8 mouse cellular contexts compared by ENCODE assay signal in genomic region chr2:34526527-34527371, GRCm38 (mm10).
DNase-seq lines count a peak whose midpoint lies in the region; ATAC-seq and TF ChIP-seq lines count a peak whose summit lies in the region.

No protein-coding gene starts in this region.

- no peaks in the 10 kb centered on the region for H3K4me1 ChIP-seq in midbrain, embryonic 11.5 days (ENCODE audit: control insufficient read depth, insufficient read depth, low read length)
- H3K4me1 ChIP-seq in midbrain, embryonic 10.5 days = peaks cover 6% of the 10 kb centered on the region
- no peaks in the 10 kb centered on the region for H3K4me1 ChIP-seq in embryonic facial prominence, embryonic 11.5 days (ENCODE audit: control insufficient read depth, insufficient read depth, low read length)

- ATAC-seq in midbrain, embryonic 11.5 days (ENCODE audit: low FRiP score) = no peak
- ATAC-seq in embryonic facial prominence, embryonic 11.5 days (replicated peaks; ENCODE audit: insufficient number of reproducible peaks, low FRiP score, low TSS enrichment, low read depth) = no peak

- no peak overlapping the region for H3K27ac ChIP-seq in midbrain, embryonic 11.5 days (ENCODE audit: low read depth, low read length)
- no peak overlapping the region for H3K27ac ChIP-seq in midbrain, embryonic 10.5 days (replicated peaks)
- no peak overlapping the region; the same call in 1 of the 2 replicates for H3K27ac ChIP-seq in embryonic facial prominence, embryonic 11.5 days (replicated peaks; ENCODE audit: low read depth, low read length)
- H3K27ac ChIP-seq in left cerebral cortex, adult 2 months = no peak overlapping the region

- peak; percentile 66 for DNase-seq in midbrain, embryonic 11.5 days (ENCODE audit: low spot score, missing footprints)
- no peak for DNase-seq in midbrain, embryonic 10.5 days (ENCODE audit: low spot score)
- peak; percentile 27 for DNase-seq in embryonic facial prominence, embryonic 11.5 days (ENCODE audit: low spot score)
- DNase-seq in heart, postnatal 14 days = peak; percentile 11 to 36
- peak; percentile 71 for DNase-seq in lung, postnatal 36 days
- no peak for DNase-seq in left cerebral cortex, adult 2 months (ENCODE audit: extremely low spot score in 1 of 2, low spot score in 2 of 2)
- no peak for DNase-seq in frontal cortex, postnatal 36 days (ENCODE audit: low spot score in 2 of 2)
- DNase-seq in thymus, adult 18-20 months = no peak

- H3K4me3 ChIP-seq in midbrain, embryonic 11.5 days (ENCODE audit: low read depth, low read length) = no peak overlapping the region
- H3K4me3 ChIP-seq in midbrain, embryonic 10.5 days = no peak overlapping the region
- no peak overlapping the region for H3K4me3 ChIP-seq in embryonic facial prominence, embryonic 11.5 days (ENCODE audit: low read depth, low read length)
- no peak overlapping the region for H3K4me3 ChIP-seq in left cerebral cortex, adult 2 months

- no peaks in the 10 kb centered on the region for H3K27me3 ChIP-seq in midbrain, embryonic 11.5 days (ENCODE audit: control insufficient read depth, insufficient read depth, low read length)
- no peaks in the 10 kb centered on the region for H3K27me3 ChIP-seq in midbrain, embryonic 10.5 days (ENCODE audit: low read depth, poor library complexity, severe bottlenecking)
- H3K27me3 ChIP-seq in embryonic facial prominence, embryonic 11.5 days (ENCODE audit: control insufficient read depth, insufficient read depth, low read length) = no peaks in the 10 kb centered on the region

- intact Hi-C loops in heart, postnatal 14 days (cut with DNase I) = loop anchor here (5.0 to 10.0 kb wide), 2 partner anchors 106 to 782 kb away; no protein-coding TSS in a partner anchor
- intact Hi-C loops in left cerebral cortex, adult 2 months (cut with DNase I) = no loop called here

- H3K9me3 ChIP-seq in midbrain, embryonic 11.5 days (ENCODE audit: control insufficient read depth, low read length) = no peaks in the 10 kb centered on the region
- H3K9me3 ChIP-seq in midbrain, embryonic 10.5 days (replicated peaks) = no peaks in the 10 kb centered on the region
- no peaks in the 10 kb centered on the region for H3K9me3 ChIP-seq in embryonic facial prominence, embryonic 11.5 days (replicated peaks; ENCODE audit: control insufficient read depth, low read length)

- TF ChIP-seq CTCF in left cerebral cortex, adult 2 months (IDR thresholded peaks at IDR 0.05) = no peak

- no peak overlapping the region for H3K9ac ChIP-seq in midbrain, embryonic 11.5 days (ENCODE audit: low read length)
- H3K9ac ChIP-seq in embryonic facial prominence, embryonic 11.5 days (replicated peaks; ENCODE audit: low read length) = no peak overlapping the region

- no peak overlapping the region for H3K4me2 ChIP-seq in midbrain, embryonic 11.5 days
- no peak overlapping the region for H3K4me2 ChIP-seq in embryonic facial prominence, embryonic 11.5 days (ENCODE audit: low read depth, low read length)

- H3K36me3 ChIP-seq in midbrain, embryonic 11.5 days (ENCODE audit: control insufficient read depth, insufficient read depth, low read length) = no peaks in the 10 kb centered on the region
- peaks cover under 1% of the 10 kb centered on the region; the same call in 1 of the 2 replicates for H3K36me3 ChIP-seq in midbrain, embryonic 10.5 days
- no peaks in the 10 kb centered on the region for H3K36me3 ChIP-seq in embryonic facial prominence, embryonic 11.5 days (replicated peaks; ENCODE audit: control insufficient read depth, insufficient read depth, low read depth, low read length)

- WGBS in midbrain, embryonic 11.5 days = 68% methylated on average over 15 of the region's 15 CpGs
- 80% methylated on average over 15 of the region's 15 CpGs for WGBS in midbrain, embryonic 10.5 days
- 41% methylated on average over 15 of the region's 15 CpGs for WGBS in embryonic facial prominence, embryonic 11.5 days

Comparison
In these comparisons a context has a peak if more than half of its experiments do, and no peak if none do; other contexts are left out.
1. DNase-seq: peak in midbrain, embryonic 11.5 days (single experiment), embryonic facial prominence, embryonic 11.5 days (single experiment), heart, postnatal 14 days (2 of 2) and lung, postnatal 36 days (single experiment); none in midbrain, embryonic 10.5 days (single experiment), left cerebral cortex, adult 2 months (0 of 2), frontal cortex, postnatal 36 days (0 of 2) and thymus, adult 18-20 months (0 of 2).